Mouse (Mus musculus): ENCODE measurements at regions not wholly inside any gene's neighbourhood (a gene's known extent, or its start where the extent isn't known, plus 50 kb on each side); places are given as distances from the start of the nearest gene placed in this dataset.

GRCm38 (mm10) chr10:19533846-19534245 lies 57.9 kb upstream of the Ifngr1 start:
- no peak for DNase-seq (ENCODE audit: low spot score)
